Mouse (Mus musculus) R1 (cell line): ENCODE measurements around the gene Olfr718-ps1.
"Not testable (repeated sequence)": the region's sequence is repeated elsewhere in the genome, so short reads cannot be mapped to it uniquely, and the experiment has no call there.

Source experiments
- DNase-seq: peaks from one replicate; pipeline ENCODE4 v3.0.0-alpha.2; 2018; ENCODE audit warnings: low read depth, low spot score

Gene Olfr718-ps1

GRCm38 (mm10) chr5:143147481-143147880 lies at the start of gene Olfr718-ps1:
Gene Olfr718-ps1 (minus strand): TSS chr5:143147581.
- DNase-seq: no peak

GRCm38 (mm10) chr5:143196506-143196905 lies 49.1 kb upstream of the Olfr718-ps1 start:
- DNase-seq: no peak

- DNase-seq: no peak
These were observed 47.8 kb upstream of the Olfr718-ps1 start for GRCm38 (mm10) chr5:143195166-143195565.

GRCm38 (mm10) chr5:143194747-143195146 lies 47.4 kb upstream of the Olfr718-ps1 start:
- not testable (repeated sequence) for DNase-seq

- DNase-seq: no peak
These were observed 45.4 kb upstream of the Olfr718-ps1 start for GRCm38 (mm10) chr5:143192806-143193205.

- not testable (repeated sequence) for DNase-seq
These were observed 40.6 kb upstream of the Olfr718-ps1 start for GRCm38 (mm10) chr5:143188014-143188413.

GRCm38 (mm10) chr5:143180255-143181076 lies 33.1 kb upstream of the Olfr718-ps1 start, which contains the start of the genes Rbak and Spdye4b:
Gene Rbak (minus strand): TSS chr5:143180775.
Gene Spdye4b (plus strand): TSS chr5:143181017.
- DNase-seq: peak; percentile 99

- peak; percentile 66 for DNase-seq
These were observed 31.8 kb upstream of the Olfr718-ps1 start for GRCm38 (mm10) chr5:143179179-143179578.

- DNase-seq: peak; percentile 47
These were observed 30.3 kb upstream of the Olfr718-ps1 start for GRCm38 (mm10) chr5:143177541-143178200.

GRCm38 (mm10) chr5:143175970-143176369 lies 28.6 kb upstream of the Olfr718-ps1 start:
- DNase-seq: no peak

- peak; percentile 96 for DNase-seq
These were observed 18.2 kb upstream of the Olfr718-ps1 start for GRCm38 (mm10) chr5:143165508-143166070.

- DNase-seq: peak; percentile 34
These were observed 8.2 kb upstream of the Olfr718-ps1 start for GRCm38 (mm10) chr5:143155534-143155933.

- DNase-seq: no peak
These were observed 6.4 kb upstream of the Olfr718-ps1 start for GRCm38 (mm10) chr5:143153756-143154155.

- DNase-seq: peak; percentile 56
These were observed 2.7 kb upstream of the Olfr718-ps1 start for GRCm38 (mm10) chr5:143150044-143150443.

GRCm38 (mm10) chr5:143149536-143149935 lies 2.2 kb upstream of the Olfr718-ps1 start:
- DNase-seq: peak; percentile 66

- DNase-seq: peak; percentile 69
These were observed 1.3 kb upstream of the Olfr718-ps1 start for GRCm38 (mm10) chr5:143148661-143149060.

- no peak for DNase-seq
These were observed 9.8 kb downstream of the Olfr718-ps1 start for GRCm38 (mm10) chr5:143137580-143137979.

GRCm38 (mm10) chr5:143135042-143135441 lies 12.3 kb downstream of the Olfr718-ps1 start:
- DNase-seq: peak; percentile 79

- DNase-seq: peak; percentile 87
These were observed 13.0 kb downstream of the Olfr718-ps1 start for GRCm38 (mm10) chr5:143134216-143135010.

- DNase-seq: no peak
These were observed 14.4 kb downstream of the Olfr718-ps1 start for GRCm38 (mm10) chr5:143132935-143133514.

GRCm38 (mm10) chr5:143130342-143130741 lies 17.0 kb downstream of the Olfr718-ps1 start:
- peak; percentile 91 for DNase-seq
